Mouse (Mus musculus) MEL (cell line): ENCODE measurements around the gene Cenpx.

Experiments used
- CTCF ChIP-seq, 3 experiments: IDR thresholded peaks in 2 of 3; conservative IDR thresholded peaks in 1 of 3; 2 replicates each; pipeline ENCODE4 v1.5.1; 2011 to 2012; ENCODE audit warnings: low read length in 3 of 3, low read depth in 2 of 3, mild to moderate bottlenecking in 2 of 3, improper control_type of control experiment in 1 of 3, inconsistent platforms in 1 of 3, mixed read lengths in 1 of 3, moderate library complexity in 1 of 3; ENCODE audit not compliant: control insufficient read depth in 1 of 3, insufficient read depth in 1 of 3, poor library complexity in 1 of 3, severe bottlenecking in 1 of 3
- KAT2A ChIP-seq: conservative IDR thresholded peaks from 2 replicates; pipeline ENCODE4 v1.6.1; 2012; ENCODE audit warnings: low read depth, low read length, improper control_type of control experiment, inconsistent platforms
- POLR2A ChIP-seq, 2 experiments: IDR thresholded peaks; 2 replicates each; pipeline ENCODE4 v1.6.1; 2011 to 2012; ENCODE audit warnings: low read length in 2 of 2, mild to moderate bottlenecking in 2 of 2, control low read depth in 1 of 2, improper control_type of control experiment in 1 of 2, low read depth in 1 of 2, moderate library complexity in 1 of 2; ENCODE audit not compliant: control insufficient read depth in 1 of 2, insufficient read depth in 1 of 2, poor library complexity in 1 of 2
- SMC3 ChIP-seq: IDR thresholded peaks from 2 replicates; pipeline ENCODE4 v1.6.1; 2011; ENCODE audit warnings: low read depth, low read length, improper control_type of control experiment

GRCm38 (mm10) chr11:120693461-120693860, 20.1 kb downstream of the Cenpx start:
- TF ChIP-seq POLR2A (IDR thresholded peaks at IDR 0.05; ENCODE audit: control insufficient read depth in 1 of 2, insufficient read depth in 1 of 2, low read depth in 1 of 2, low read length in 2 of 2, poor library complexity in 1 of 2): no peak
- no peak for TF ChIP-seq CTCF (IDR thresholded peaks at IDR 0.05 in 2 of 3, conservative IDR thresholded peaks at IDR 0.05 in 1 of 3; ENCODE audit: control insufficient read depth in 1 of 3, insufficient read depth in 1 of 3, low read depth in 2 of 3, low read length in 3 of 3, poor library complexity in 1 of 3, severe bottlenecking in 1 of 3)
- no peak for TF ChIP-seq KAT2A
- TF ChIP-seq SMC3: no peak
